Mouse (Mus musculus) MEL-GATA-1-ER (cell line): ENCODE results near the gene Smchd1.
"Not testable (repeated sequence)": the region's sequence is repeated elsewhere in the genome, so short reads cannot be mapped to it uniquely, and the experiment has no call there.

Experiments
- DNase-seq: peaks from one replicate; pipeline ENCODE4 v3.0.0-alpha.2; 2012; ENCODE audit warnings: low read depth; ENCODE audit errors: extremely low read depth

The Smchd1 gene

DNA sequence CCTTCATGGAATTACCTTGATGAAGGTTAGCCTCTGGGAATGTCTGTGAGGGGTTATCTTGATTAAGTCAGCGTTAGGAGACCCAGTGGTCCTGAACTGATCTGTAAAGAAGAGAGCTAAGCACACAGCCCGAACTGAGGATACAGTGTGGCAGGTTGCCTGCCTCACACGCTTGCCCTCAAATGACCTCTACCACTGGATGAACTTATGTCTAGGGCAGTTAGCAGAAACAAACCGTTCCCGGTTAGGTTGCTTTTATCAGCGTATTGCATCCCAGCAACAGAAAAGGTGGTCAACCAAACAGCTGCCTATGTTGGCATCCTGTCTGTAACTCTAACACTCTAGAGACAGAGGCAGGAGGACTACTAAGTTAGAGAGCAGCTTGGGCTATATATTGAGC lies 30.0 kb downstream of the Smchd1 start:
- DNase-seq, result no peak

DNA sequence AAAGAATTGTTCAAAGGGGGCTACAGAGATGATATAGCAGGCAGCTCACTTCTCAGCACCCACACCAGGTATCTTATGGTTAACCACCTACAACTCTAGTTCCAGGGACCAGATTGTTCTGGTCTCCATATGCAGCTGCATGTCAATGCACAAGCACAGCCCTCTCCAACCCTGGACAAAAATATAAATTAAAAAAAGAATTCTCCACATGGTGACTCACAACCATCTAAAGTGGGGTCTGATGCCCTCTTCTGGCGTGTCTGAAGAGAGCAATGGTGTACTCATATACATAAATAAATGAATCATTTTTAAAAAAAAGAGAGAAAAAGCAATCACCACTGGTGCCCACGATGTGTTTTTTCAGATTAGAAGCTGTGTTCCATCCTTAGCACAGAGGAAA lies 30.4 kb downstream of the Smchd1 start:
- DNase-seq, result no peak

DNA sequence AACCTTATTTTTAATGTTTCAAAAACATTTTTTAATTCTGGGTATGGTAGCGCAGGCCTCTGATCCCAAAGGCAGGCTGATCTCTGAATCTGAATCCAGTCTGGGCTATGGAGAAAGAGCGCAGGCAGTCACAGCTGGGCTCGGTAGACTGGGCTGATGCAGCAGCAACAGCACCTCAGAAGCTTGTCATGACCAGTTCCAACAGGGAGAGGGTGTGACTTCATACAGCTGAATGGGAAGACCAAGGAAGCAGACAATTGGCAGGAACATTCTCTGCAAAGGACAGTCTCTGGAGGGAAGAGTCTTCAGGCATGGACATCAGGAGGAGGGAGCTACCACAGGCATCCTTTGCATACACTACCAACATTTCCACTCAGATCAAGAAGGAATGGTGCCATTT lies 31.0 kb downstream of the Smchd1 start:
- no peak for DNase-seq

DNA sequence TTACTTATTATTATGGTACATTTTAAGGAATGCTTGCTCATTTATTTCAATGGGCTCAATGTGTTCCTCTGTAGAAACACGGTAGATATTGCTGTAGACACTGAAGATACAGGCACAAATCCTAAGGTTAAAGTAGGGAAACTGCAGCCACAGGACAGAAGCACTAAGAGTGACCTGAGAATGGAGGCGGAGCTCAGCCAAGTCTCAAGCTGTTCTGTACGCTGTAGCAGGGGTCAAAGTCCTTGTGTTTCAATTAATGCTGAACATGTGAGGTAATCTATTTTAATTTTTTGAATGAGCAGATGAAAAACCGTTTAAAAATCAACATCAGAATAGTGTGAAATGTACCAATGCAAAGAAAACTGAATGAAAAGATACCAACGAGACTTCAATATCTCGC lies 31.9 kb downstream of the Smchd1 start:
- DNase-seq, result no peak

DNA sequence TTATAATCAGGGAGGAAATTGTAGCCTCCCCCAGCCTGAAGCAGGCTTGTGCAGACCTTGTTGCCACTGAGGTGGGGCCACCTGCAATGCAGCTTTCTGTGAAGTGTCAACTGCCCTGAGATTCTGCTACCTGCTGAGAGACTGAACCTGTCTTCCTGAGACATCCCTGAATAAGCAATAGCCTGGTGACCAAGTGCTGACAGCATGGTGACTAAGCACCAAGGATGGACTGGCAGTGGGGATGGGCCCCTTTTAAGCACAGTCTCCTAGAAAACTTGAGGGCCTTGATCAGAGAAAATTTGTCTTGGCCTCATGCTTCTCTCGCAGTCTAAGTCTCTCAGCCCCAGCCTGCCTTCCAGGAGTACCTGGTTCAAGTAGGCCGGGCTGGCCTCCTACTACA lies 52.6 kb downstream of the Smchd1 start:
- not testable (repeated sequence) for DNase-seq

DNA sequence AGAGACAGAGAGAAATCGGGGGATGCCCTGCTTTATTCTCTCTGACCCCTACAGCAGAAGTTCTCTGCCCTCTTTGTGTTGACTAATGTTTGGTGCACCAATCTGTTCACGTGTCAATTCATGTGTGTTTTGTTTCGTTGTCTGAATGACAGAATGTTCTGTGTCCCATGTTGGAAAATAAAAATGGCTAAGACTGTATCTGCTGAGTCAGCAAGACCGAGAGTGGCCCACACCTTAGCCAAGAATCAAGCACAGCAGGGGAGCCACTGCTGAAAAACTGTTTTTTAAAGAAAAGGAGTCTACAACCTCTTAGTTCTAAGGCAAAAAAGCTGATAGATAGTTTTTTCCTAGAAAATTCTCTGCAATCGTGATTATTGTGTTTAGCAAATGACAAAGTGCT lies 55.7 kb downstream of the Smchd1 start:
- DNase-seq, result not testable (repeated sequence)

DNA sequence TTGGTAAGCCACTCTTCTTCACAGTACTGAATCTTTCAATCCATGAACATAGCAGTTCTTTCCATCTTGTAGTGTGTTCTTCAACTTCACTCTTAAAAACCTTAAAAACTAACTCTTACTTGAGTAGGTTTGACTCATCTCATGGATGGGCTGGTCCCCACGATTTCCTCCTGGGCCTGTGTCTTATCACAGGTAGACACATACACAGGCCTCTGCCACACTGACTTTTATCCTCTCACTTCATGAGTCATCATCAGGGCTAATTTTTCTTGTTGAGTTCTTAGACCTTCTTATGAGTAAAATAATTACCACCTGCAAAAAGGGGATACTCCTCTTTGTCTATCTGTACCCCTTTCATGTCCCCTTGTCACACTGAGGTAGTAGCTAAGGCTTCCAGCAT lies 58.1 kb downstream of the Smchd1 start:
- DNase-seq, result no peak

DNA sequence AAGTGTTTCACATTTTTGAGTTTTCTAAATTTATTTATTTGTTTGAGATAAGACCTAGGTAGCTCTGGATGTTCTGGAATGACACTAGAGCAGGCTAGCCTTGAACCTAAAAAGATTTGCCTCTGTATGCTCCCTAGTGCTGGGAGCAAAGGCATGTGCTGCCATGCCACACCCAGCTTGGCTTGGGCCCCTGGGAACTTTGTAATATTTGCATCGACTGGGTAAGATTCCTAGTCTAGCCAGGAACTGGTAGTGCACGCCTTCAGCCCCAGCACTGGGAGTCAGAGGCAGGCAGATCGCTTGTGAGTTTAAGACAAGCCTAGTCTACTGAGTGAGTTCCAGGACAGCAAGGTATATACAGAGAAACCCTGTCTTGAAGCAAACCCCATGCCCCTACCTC lies 87.7 kb downstream of the Smchd1 start:
- no peak for DNase-seq

DNA sequence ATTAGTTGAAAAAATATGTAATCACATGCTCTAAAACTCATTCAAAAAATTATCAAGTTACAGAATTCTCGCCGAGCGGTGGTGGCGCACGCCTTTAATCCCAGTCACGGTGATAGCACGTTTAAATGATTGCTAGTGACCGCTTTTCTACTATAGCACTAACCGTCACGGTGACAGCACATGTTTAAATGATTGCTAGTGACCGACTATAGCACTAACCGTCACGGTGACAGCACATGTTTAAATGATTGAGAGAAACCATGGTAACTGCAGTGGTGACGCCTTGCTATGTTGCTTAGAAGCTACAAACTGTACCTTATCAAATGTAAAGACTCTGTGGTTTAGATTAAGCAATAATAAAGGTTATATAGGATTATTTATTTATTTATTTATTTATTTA lies 94.8 kb downstream of the Smchd1 start:
- no peak for DNase-seq

DNA sequence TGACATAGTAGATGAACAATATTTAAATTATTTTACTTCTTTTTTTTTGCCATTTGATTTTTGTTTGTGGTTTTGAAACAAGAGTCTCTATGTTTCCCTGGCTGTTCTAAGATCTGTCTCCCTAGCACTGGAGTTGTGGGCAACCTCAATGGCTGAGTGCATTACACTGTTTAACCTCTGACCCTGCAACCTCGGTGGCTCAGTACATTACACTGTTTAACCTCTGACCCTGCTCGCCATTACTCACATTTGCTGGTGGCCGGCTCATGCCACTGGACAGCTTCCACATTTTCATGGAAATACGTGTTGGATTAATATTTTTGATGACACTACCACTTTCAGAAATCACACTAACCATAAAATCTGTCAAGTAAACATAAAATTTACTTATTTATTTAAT lies 97.2 kb downstream of the Smchd1 start:
- no peak for DNase-seq

DNA sequence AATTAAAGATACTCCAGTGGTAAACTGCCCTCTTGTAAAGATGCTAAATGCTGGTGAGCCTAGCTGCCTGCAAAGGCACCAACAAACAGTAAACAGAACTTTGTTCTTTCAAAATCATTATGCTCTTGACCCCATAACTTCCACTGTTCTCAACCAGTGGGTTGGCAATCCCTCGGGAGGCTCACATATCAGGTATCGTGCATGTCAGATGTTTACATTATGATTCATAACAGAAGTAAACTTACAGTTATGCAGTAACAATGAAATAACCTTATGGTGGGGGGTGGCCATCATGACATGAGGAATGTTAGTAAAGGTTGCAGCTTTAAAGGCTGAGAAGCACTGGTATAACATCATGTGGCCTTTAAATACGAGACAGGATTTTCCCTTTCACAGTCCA lies 119.6 kb downstream of the Smchd1 start:
- DNase-seq, result no peak

DNA sequence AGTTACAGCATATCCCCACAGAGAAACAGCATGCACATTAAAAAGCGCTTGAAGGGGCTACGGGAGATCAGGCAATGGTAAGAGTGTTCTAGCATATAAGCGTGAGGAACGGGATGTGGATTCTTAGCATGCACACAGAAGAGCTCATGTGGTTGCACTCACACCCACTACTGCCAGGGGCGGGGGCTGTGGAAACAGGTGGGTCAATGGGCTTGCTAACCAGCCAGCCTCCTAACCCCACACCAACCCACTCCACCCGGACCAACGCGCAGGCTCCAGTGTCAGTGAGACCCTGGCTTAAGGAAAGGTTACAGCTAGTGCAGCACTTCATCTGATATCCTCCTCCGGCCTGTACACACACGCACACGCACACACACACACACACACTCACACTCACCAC lies 120.9 kb downstream of the Smchd1 start:
- no peak for DNase-seq

DNA sequence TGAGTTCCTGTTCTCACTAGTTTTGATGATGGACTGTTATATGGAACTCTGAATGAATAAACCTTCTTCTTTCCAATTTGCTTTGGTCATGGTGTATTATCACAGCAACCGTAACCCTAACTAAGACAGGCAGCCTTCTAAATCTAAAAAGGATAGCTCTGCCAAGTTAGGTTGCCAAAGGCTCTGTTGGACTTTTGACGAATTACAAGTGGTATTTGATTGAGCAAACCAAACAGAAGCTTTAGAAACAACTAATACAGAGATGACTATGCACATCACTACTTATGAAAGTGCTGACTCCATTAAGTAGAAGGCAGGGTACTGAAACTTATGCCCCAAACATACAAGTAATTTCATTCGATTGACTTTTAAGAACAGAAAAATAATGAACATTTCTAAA lies 127.0 kb downstream of the Smchd1 start:
- DNase-seq, result no peak

DNA sequence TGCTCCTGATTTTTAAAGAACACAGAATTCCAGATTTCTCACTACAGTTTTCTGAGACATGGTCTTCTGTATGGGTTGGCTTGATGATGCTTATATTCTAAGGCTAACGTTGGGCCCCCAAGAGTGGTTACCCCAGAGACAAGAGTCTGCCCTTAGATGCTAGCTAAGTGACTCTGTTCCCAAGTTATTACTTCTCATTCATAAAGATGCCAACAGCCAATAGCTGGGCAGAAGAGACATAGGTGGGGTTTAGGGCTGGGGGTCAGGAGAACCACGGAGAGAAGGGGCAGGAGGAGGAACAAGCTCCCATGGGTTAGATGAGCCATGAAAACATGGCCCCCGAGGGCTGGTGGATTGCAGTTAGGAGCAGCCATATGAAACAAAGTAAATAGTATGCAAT lies 133.1 kb downstream of the Smchd1 start:
- DNase-seq, result no peak

DNA sequence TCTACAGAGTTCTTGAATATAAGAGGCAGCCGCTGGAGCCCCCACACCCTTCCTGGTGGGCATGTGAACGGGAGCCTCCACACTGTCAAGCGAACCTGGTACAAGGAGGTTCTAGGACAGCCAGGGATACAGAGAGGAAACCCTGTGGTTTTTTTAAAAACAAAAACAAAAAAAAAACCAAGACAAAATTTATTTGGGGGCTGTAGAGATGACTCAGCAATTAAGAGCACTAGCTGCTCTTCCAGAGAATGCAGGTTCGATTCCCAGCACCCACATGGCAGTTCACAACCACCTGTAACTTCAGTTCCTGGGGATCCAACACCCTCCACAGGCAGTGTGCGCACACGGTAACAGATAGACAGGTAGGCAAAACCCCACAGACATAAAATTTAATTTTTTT lies 136.5 kb downstream of the Smchd1 start:
- DNase-seq, result no peak

DNA sequence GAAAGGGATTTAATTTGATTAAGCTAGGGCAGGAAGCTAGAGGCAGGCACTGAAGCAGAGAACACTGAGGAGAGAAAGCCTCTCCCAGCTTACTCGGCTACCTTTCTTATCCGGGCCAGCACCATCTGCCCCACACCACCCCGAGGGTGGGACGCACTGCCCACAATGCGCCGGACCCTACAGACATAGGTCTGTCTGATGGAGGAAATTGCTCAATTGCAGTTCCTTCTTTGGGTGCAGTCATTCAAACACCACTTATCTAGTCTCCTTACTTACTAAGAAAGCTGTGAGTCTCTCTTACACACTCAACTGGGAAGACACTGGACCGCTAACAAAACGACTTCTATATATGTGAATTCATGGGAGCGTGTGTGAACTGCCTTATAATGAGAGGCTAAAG lies 137.6 kb downstream of the Smchd1 start:
- no peak for DNase-seq

DNA sequence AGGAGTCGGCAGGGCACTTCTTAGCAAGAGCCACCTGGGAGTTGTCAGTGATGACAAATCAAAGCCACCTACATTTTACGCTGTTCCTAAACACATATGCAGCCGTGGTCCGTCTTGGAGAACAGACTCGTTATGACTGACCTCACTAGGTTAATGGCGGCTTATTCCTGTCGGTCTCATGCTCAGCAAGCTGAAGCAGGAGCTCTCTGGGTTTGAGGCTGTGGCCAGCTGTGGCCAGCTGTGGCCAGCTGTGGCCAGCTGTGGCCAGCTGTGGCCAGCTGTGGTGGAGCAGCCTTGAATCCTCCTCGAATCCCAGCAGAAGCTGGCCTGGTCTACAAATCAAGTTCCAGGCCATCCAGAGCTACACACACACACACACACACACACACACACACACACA lies 138.7 kb downstream of the Smchd1 start:
- no peak for DNase-seq

DNA sequence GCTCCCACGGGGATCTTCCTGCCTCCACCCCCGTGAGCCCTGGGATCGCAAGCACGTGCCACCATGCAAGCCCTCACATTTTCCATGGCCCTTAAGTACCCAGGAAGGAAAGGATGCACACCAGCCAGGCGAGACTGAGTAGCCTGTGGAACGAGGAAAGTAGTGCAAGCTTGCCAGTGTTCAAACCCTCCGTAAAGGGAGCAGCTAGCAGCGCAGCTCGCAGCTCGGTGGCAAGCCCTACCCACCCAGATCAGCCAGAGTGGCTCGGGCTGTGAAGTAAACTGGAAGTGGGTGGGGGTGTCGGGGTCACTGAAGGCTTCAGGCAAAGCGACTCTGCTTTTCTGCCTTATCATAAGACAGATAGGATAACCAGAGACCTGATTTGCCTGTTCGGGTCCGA lies 142.8 kb downstream of the Smchd1 start:
- DNase-seq, result no peak

DNA sequence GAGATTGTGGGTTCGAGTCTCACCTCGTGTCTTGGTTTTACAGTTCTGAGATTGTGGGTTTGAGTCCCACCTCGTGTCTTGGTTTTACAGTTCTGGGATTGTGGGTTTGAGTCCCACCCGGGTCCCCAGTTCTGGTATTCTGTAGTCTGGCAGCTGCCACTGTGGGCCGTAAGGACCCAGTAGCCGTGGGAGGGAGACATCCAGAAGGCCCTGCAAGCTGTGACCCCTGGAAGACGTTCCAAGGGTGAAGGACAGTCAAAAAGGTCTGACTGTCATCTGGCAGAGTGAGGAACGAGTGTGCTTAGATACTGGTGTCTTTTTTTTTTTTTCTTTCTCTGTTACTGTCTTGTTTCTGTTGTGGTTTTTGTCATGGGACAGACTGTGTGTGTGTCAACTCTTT lies 154.4 kb downstream of the Smchd1 start:
- DNase-seq, result not testable (repeated sequence)

DNA sequence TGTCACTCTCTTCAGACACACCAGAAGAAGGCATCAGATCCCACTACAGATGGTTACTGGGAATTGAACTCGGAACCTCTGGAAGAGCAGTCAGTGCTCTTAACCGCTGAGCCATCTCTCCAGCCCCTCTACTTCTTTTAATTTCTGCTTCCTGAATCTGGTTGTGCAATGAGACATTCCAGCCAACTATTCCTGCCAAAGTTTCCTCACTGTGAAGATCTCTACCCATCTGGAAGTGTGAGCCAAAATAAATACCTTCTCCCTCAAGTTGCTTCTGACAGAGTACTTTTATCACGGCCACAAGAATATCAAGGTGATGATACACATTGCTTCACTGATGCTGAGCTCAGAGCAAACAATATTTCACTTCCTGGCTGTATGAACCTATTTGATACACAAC lies 155.8 kb downstream of the Smchd1 start:
- DNase-seq, result no peak

DNA sequence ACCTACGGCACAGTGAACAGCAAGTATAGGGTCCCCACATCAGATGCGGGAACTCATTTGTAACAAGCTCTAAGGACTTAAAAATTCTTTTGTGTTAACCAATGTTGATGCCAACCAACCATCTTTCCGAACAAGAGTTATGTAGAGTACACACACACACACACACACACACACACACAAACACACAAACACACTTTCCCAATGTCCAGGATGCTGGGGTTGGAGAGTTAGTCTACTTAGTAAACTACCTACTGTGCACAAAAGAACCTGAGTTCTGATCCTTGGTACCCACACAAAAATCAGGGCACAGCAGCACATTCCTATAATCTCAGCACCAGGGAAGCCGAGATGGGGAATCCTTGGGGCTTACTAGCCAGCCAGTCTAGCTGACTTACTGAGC lies 157.6 kb downstream of the Smchd1 start:
- DNase-seq, result no peak

DNA sequence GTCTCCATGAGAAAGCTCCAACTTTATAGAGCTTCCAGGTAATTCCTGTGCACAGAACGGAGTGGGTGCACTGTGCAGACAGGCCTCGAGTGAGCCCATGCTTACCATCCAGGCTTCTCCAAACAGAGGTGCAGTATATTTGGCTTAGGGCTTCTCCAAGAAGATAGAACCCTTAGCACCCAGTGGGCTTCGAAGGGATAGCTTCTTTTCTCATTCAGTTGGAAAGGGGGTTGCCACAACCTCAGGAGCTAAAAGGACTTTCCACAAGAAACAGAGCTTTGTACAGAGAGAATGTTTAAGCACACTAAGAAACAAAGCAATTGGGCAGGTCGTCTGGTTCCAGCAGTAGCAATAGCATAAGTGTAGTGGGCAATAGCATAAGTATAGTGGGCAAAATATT lies 160.8 kb downstream of the Smchd1 start:
- DNase-seq, result no peak

DNA sequence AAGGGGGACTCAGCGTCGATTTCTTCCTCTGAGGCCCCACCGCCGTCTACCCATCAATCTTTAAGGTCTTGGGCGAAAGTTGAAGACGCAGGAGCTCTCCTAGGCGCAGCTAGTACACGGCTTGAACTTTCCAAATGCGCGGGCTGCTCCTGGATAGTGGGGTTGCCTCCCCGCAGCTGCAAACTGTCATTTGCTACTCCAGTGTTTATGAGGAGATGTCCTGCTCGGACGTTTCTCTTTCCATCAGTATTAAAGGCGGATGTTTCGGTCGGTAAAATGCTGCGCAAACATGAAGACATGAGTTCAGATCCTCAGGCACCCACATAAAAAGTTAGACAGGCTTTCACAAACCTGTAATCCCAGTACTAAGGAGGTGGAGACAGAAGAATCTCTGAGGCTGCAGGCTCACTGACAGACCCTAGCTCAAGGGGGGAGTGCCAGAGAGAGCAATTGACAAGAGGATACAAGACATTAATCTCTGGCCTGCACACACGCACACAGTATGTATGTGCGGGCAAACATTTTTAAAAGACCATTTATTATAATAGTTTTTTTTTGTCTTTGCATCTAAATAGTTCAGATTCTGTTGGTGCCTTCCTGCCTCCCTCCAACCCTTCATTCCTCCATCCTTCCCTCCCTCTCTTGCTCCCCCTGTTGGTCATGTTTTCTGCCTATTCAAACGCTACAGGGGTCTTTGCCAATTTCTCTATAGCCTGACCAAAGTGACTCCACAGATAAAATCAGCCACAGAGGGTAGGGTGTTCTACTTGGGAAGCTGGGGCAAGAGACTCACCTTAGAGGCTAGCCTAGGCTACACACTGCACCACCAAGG lies 163.6 kb downstream of the Smchd1 start, which contains the start of gene Emilin2:
TSS of gene Emilin2 (minus strand) at position 639 of the 832 bp plus-strand sequence.
- no peak for DNase-seq
